Mouse (Mus musculus) bone marrow, adult 2 months (tissue): ENCODE results near the gene Prelid1.
A peak's percentile ranks its signal among the peaks of the same experiment; 100 is the strongest.

Source experiments
- CTCF ChIP-seq: fragments of 200-500 bp; IDR thresholded peaks from 2 replicates; pipeline ENCODE4 v1.5.1; 2011; ENCODE audit warnings: low read length, control low read depth; ENCODE audit not compliant: control insufficient read depth, insufficient read depth
- POLR2A ChIP-seq: fragments of 200-500 bp; IDR thresholded peaks from 2 replicates; pipeline ENCODE4 v1.6.1; 2011; ENCODE audit warnings: low read depth, mild to moderate bottlenecking, control low read depth, low read length, borderline replicate concordance; ENCODE audit not compliant: control insufficient read depth

DNA sequence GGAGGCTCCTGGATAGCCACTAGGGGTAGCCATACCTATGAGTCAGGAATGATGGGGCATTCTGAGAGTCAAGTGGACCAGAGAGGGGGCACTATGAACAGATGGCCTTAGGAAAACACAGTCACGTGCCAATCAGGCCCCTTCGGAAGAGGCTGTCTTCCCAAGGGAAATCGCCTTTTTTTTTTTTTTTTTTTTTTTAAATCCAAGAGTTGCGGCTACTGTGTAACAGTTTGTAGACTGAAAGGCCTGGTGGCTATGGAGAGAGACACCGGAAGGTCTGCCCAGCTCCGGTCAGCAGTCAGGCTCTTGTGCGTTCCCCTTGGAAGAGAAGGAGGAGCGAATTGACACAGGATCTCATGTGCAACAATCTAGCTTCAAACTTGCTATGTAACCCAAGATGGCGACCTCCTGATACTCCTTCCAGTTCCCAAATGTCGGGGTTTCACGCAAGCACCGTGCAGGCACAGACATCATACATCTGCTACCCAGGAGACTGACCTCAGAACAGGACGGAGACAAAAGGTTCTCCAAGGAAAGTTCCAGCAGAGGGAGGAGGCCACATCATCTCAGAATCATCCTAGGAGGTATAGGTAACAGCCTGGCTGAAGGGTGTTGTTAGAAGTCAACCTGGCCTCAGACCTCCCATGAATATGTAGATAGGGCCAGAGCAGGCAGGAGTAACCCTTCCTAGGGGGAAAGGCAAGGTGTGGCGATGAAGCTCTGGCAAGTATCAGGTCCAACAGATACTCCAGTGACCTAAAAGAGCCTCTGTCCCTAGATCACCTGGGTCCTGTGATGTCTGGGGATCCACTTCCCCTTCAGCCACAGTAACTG is 10.5 kb downstream of the Prelid1 start:
- TF ChIP-seq POLR2A: no peak
- peak; percentile 22; the same call in 1 of the 2 replicates for TF ChIP-seq CTCF
